Mouse (Mus musculus) T-cell, adult 66 days (primary cell): ENCODE data around the gene Gm20916. TPM values are rescaled to one million over a fixed set of nuclear protein-coding genes. Genes with fewer than 3 reads are reported as not detected.

ENCODE experiments used
- total RNA-seq, 2 experiments: library from RNA; stranded (reverse); gene quantifications; 3 replicates in 1 of 2; 4 replicates in 1 of 2; pipeline ENCODE4 v1.2.4; 2023

Gene Gm20916
- not detected for total RNA-seq

GRCm38 (mm10) chrY:79319265-79319664, at the start of gene Gm20916:
TSS of gene Gm20916 (plus strand) at chrY:79319565.

Other genes with a start within 250 kb of the Gm20916 start
- not detected for gene Gm20917, start 168.4 kb upstream of the Gm20916 start, total RNA-seq